Mouse (Mus musculus): ENCODE results near the gene Gm10840.

DNA sequence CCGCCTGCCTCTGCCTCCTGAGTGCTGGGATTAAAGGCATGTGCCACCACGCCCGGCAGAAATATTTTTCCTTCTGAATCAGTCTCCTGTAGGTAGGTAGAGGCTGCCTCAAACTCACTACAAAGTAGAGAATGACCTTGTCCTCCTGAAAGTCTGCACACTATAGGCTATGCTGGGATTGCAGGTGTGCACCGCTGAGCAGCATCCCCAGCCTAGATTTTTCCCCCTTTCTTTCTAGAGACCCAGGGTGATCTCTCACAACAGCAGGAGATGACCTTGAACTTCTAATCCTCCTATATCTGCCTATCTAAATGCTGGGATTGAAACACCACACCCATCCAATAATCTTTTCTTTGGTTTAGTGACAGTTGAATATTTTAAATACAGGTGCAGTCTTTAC, 26.7 kb downstream of the Gm10840 start:
- TF ChIP-seq CTCF (conservative IDR thresholded peaks at IDR 0.05; ENCODE audit: insufficient read depth, insufficient read length, low read depth, low read length) (no peak), POLR2A (IDR thresholded peaks at IDR 0.05; ENCODE audit: low read depth, low read length) (no peak)
